ENCODE assay signal across 20 mouse cellular contexts in genomic region chr17:12063533-12063932, GRCm38 (mm10).
"Had no signal": no experiment of that assay in that cellular context is flagged by ENCODE, and none has a peak within 500 bp of the region (broad histone marks: within the 10 kb centered on the region; RNA-seq: fewer than 3 reads in every experiment).

No protein-coding gene starts in this region.

- H3K27me3 ChIP-seq: intestine, embryonic 15.5 days; kidney, embryonic 15.5 days; limb, embryonic 12.5 days; limb, embryonic 15.5 days; neural tube, embryonic 13.5 days had no signal

- H3K27ac ChIP-seq: intestine, embryonic 15.5 days; kidney, embryonic 15.5 days; limb, embryonic 12.5 days; limb, embryonic 15.5 days; liver, embryonic 14.5 days; midbrain, embryonic 12.5 days; midbrain, embryonic 15.5 days; neural tube, embryonic 13.5 days; stomach, postnatal 0 days had no signal

- ATAC-seq: intestine, embryonic 15.5 days; liver, postnatal 0 days; midbrain, embryonic 15.5 days had no signal

- H3K4me1 ChIP-seq: intestine, embryonic 15.5 days; kidney, embryonic 15.5 days; limb, embryonic 12.5 days; limb, embryonic 15.5 days; midbrain, embryonic 12.5 days; midbrain, embryonic 15.5 days had no signal

- DNase-seq: kidney, adult 11 months; kidney, adult 8-10 months; kidney, postnatal 10 days; kidney, postnatal 36 days; left cerebral cortex, postnatal 4 days; liver, postnatal 0 days; thymus, adult 2 months; thymus, postnatal 14 days; thymus, postnatal 4 days had no signal

- H3K36me3 ChIP-seq: intestine, embryonic 15.5 days; kidney, embryonic 15.5 days; limb, embryonic 12.5 days; limb, embryonic 15.5 days; midbrain, embryonic 12.5 days; midbrain, embryonic 15.5 days; neural tube, embryonic 13.5 days had no signal

- H3K4me2 ChIP-seq: intestine, embryonic 15.5 days; kidney, embryonic 15.5 days; limb, embryonic 12.5 days; limb, embryonic 15.5 days; liver, embryonic 11.5 days; midbrain, embryonic 12.5 days; midbrain, embryonic 15.5 days; neural tube, embryonic 13.5 days had no signal

- H3K9me3 ChIP-seq: intestine, embryonic 15.5 days; kidney, embryonic 15.5 days; limb, embryonic 15.5 days; midbrain, embryonic 12.5 days; midbrain, embryonic 15.5 days had no signal

- H3K4me3 ChIP-seq: intestine, embryonic 15.5 days; kidney, embryonic 15.5 days; limb, embryonic 12.5 days; limb, embryonic 15.5 days; midbrain, embryonic 12.5 days; midbrain, embryonic 15.5 days; myocyte; neural tube, embryonic 13.5 days had no signal

- H3K9ac ChIP-seq: intestine, embryonic 15.5 days; kidney, embryonic 15.5 days; limb, embryonic 12.5 days; limb, embryonic 15.5 days; liver, embryonic 14.5 days; liver, postnatal 0 days; midbrain, embryonic 12.5 days; midbrain, embryonic 15.5 days; neural tube, embryonic 13.5 days had no signal
